Mouse (Mus musculus) neural tube, embryonic 11.5 days (tissue): ENCODE measurements around the gene Ssbp3. TPM values are rescaled to one million over a fixed set of nuclear protein-coding genes. Genes with fewer than 3 reads are reported as not detected.
A peak's percentile ranks its signal among the peaks of the same experiment; 100 is the strongest.

Experiments
- ATAC-seq: fragments of 200-750 bp; cut with Nextera tagmentation; 2 replicates; pipeline ENCODE4 v1.8.0; 2017; ENCODE audit warnings: moderate number of reproducible peaks, mild to moderate bottlenecking, moderate TSS enrichment, moderate library complexity; ENCODE audit not compliant: insufficient read depth, low FRiP score, low TSS enrichment
- DNase-seq: peaks from one replicate; pipeline ENCODE4 v3.0.0-alpha.2; 2015; ENCODE audit warnings: low spot score
- H3K27ac ChIP-seq: fragments of 300-500 bp; sonication (generic); 2 replicates; pipeline ENCODE4 v1.5.1; 2014; ENCODE audit warnings: low read depth, mild to moderate bottlenecking, low read length
- H3K27me3 ChIP-seq: fragments of 300-500 bp; sonication (generic); 2 replicates; pipeline ENCODE4 v1.6.1; 2014; ENCODE audit warnings: mild to moderate bottlenecking, low read length, mixed read lengths; ENCODE audit not compliant: control insufficient read depth, insufficient read depth
- H3K36me3 ChIP-seq: fragments of 300-500 bp; sonication (generic); 2 replicates; pipeline ENCODE4 v1.6.1; 2014; ENCODE audit warnings: mild to moderate bottlenecking, low read length, moderate library complexity, mixed read lengths; ENCODE audit not compliant: control insufficient read depth, insufficient read depth
- H3K4me1 ChIP-seq: fragments of 300-500 bp; sonication (generic); 2 replicates; pipeline ENCODE4 v1.6.1; 2014; ENCODE audit warnings: low read length, mixed read lengths; ENCODE audit not compliant: control insufficient read depth, insufficient read depth
- H3K4me2 ChIP-seq: fragments of 300-500 bp; sonication (generic); 2 replicates; pipeline ENCODE4 v1.6.1; 2014; ENCODE audit warnings: low read depth, mild to moderate bottlenecking, moderate library complexity
- H3K4me3 ChIP-seq: fragments of 300-500 bp; sonication (generic); 2 replicates; pipeline ENCODE4 v1.5.1; 2014; ENCODE audit warnings: low read depth, low read length
- H3K9ac ChIP-seq: fragments of 300-500 bp; sonication (generic); 2 replicates; pipeline ENCODE4 v1.6.1; 2014; ENCODE audit warnings: mild to moderate bottlenecking, low read length
- H3K9me3 ChIP-seq: fragments of 300-500 bp; sonication (generic); 2 replicates; pipeline ENCODE4 v1.6.1; 2016; ENCODE audit warnings: low read length; ENCODE audit not compliant: control insufficient read depth
- WGBS: fragments of 180-500 bp; shearing (Covaris S2); extraction: QIAGEN DNeasy Blood & Tissue Kit; methylation state at CpG from one replicate; pipeline ENCODE4 v1.1.7; 2014; 5-methylcytosine and 5-hydroxymethylcytosine counted together
- polyA plus RNA-seq: library from polyadenylated mRNA; unstranded; fragments of >200 nt; fragmentation: Nextera tagmentation; extraction: Ambion mirVana; gene quantifications from 2 replicates; pipeline ENCODE4 v1.2.1, GENCODE M21; 2014

The Ssbp3 gene
- polyA plus RNA-seq, 1 experiment from 2014 or later = 145 TPM

GRCm38 (mm10) chr4:107015971-107016511 lies 105.5 kb downstream of the Ssbp3 start:
- DNase-seq (peak; percentile 80), ATAC-seq (peak; percentile 86)
- Histone ChIP-seq H3K4me1 (peaks cover 53% of the 10 kb centered on the region), H3K4me2 (0 out of 2 replicates have a peak overlapping the region, but pooled peaks have one; percentile 8), H3K4me3 (no peak overlapping the region), H3K36me3 (no peaks in the 10 kb centered on the region), H3K9ac (peak overlapping the region; percentile 39; the same call in 1 of the 2 replicates), H3K27me3 (no peaks in the 10 kb centered on the region), H3K27ac (peak overlapping the region; percentile 68), H3K9me3 (no peaks in the 10 kb centered on the region)
- WGBS = 20% methylated on average over 13 of the region's 13 CpGs

- DNase-seq (no peak), ATAC-seq (no peak)
- Histone ChIP-seq H3K4me1 (peaks cover 60% of the 10 kb centered on the region), H3K9ac (no peak overlapping the region), H3K36me3 (no peaks in the 10 kb centered on the region), H3K27ac (no peak overlapping the region), H3K4me2 (no peak overlapping the region), H3K4me3 (no peak overlapping the region), H3K9me3 (no peaks in the 10 kb centered on the region), H3K27me3 (no peaks in the 10 kb centered on the region)
Observed at GRCm38 (mm10) chr4:107017257-107017656, 106.8 kb downstream of the Ssbp3 start.

- H3K9ac ChIP-seq = no peak overlapping the region
- no peaks in the 10 kb centered on the region for H3K27me3 ChIP-seq
- no peak overlapping the region for H3K4me3 ChIP-seq
- ATAC-seq (no peak), DNase-seq (no peak)
- H3K36me3 ChIP-seq = no peaks in the 10 kb centered on the region
- H3K9me3 ChIP-seq = no peaks in the 10 kb centered on the region
- 84% methylated on average over 3 of the region's 3 CpGs for WGBS
- H3K4me2 ChIP-seq = no peak overlapping the region
- H3K27ac ChIP-seq = peak overlapping the region; percentile 47; the same call in 1 of the 2 replicates
- peaks cover 57% of the 10 kb centered on the region for H3K4me1 ChIP-seq
Observed at GRCm38 (mm10) chr4:107018521-107018920, 108.0 kb downstream of the Ssbp3 start.

GRCm38 (mm10) chr4:107019027-107019426 lies 108.5 kb downstream of the Ssbp3 start:
- Histone ChIP-seq H3K27ac (peak overlapping the region; percentile 47; the same call in 1 of the 2 replicates), H3K4me2 (no peak overlapping the region), H3K36me3 (no peaks in the 10 kb centered on the region), H3K27me3 (no peaks in the 10 kb centered on the region), H3K4me1 (peaks cover 57% of the 10 kb centered on the region), H3K4me3 (no peak overlapping the region), H3K9ac (no peak overlapping the region), H3K9me3 (no peaks in the 10 kb centered on the region)
- 47% methylated on average over 7 of the region's 7 CpGs for WGBS
- peak; percentile 35 for DNase-seq
- ATAC-seq = no peak

- Histone ChIP-seq H3K36me3 (no peaks in the 10 kb centered on the region), H3K27me3 (no peaks in the 10 kb centered on the region), H3K4me2 (no peak overlapping the region), H3K9ac (no peak overlapping the region), H3K9me3 (no peaks in the 10 kb centered on the region), H3K4me1 (peaks cover 51% of the 10 kb centered on the region), H3K27ac (no peak overlapping the region), H3K4me3 (no peak overlapping the region)
- 68% methylated on average over 5 of the region's 5 CpGs for WGBS
- ATAC-seq (no peak), DNase-seq (no peak)
Observed at GRCm38 (mm10) chr4:107020287-107021000, 109.9 kb downstream of the Ssbp3 start.

- DNase-seq (no peak), ATAC-seq (no peak)
- H3K4me3 ChIP-seq = no peak overlapping the region
- H3K9ac ChIP-seq = no peak overlapping the region
- H3K27ac ChIP-seq = 0 out of 2 replicates have a peak overlapping the region, but pooled peaks have one; percentile 28
- H3K27me3 ChIP-seq = no peaks in the 10 kb centered on the region
- peaks cover 42% of the 10 kb centered on the region for H3K4me1 ChIP-seq
- H3K9me3 ChIP-seq = no peaks in the 10 kb centered on the region
- H3K36me3 ChIP-seq = no peaks in the 10 kb centered on the region
- WGBS = 79% methylated on average over 3 of the region's 3 CpGs
- no peak overlapping the region for H3K4me2 ChIP-seq
Observed at GRCm38 (mm10) chr4:107021464-107021863, 111.0 kb downstream of the Ssbp3 start.

GRCm38 (mm10) chr4:107024899-107025298 lies 114.4 kb downstream of the Ssbp3 start:
- H3K4me3 ChIP-seq = no peak overlapping the region
- H3K4me2 ChIP-seq = no peak overlapping the region
- WGBS = 81% methylated on average over 7 of the region's 7 CpGs
- H3K4me1 ChIP-seq = peaks cover 14% of the 10 kb centered on the region
- H3K9me3 ChIP-seq = no peaks in the 10 kb centered on the region
- H3K36me3 ChIP-seq = no peaks in the 10 kb centered on the region
- H3K27ac ChIP-seq = no peak overlapping the region
- DNase-seq = no peak
- H3K27me3 ChIP-seq = no peaks in the 10 kb centered on the region
- no peak overlapping the region for H3K9ac ChIP-seq
- ATAC-seq = no peak

GRCm38 (mm10) chr4:107025369-107025768 lies 114.9 kb downstream of the Ssbp3 start:
- no peak for ATAC-seq
- WGBS = 88% methylated on average over 5 of the region's 5 CpGs
- H3K36me3 ChIP-seq = no peaks in the 10 kb centered on the region

GRCm38 (mm10) chr4:107026451-107026850 lies 116.0 kb downstream of the Ssbp3 start:
- H3K9ac ChIP-seq = no peak overlapping the region
- H3K4me3 ChIP-seq = no peak overlapping the region
- ATAC-seq (no peak), DNase-seq (no peak)
- H3K4me2 ChIP-seq = no peak overlapping the region
- 67% methylated on average over 8 of the region's 8 CpGs for WGBS
- peaks cover 3% of the 10 kb centered on the region; the same call in 1 of the 2 replicates for H3K4me1 ChIP-seq
- peaks cover 4% of the 10 kb centered on the region for H3K36me3 ChIP-seq
- H3K27ac ChIP-seq = no peak overlapping the region
- H3K27me3 ChIP-seq = no peaks in the 10 kb centered on the region
- no peaks in the 10 kb centered on the region for H3K9me3 ChIP-seq

More at GRCm38 (mm10) chr4:107025369-107025768, 114.9 kb downstream of the Ssbp3 start:
- no peak overlapping the region for H3K9ac ChIP-seq
- H3K4me3 ChIP-seq = no peak overlapping the region
- no peaks in the 10 kb centered on the region for H3K9me3 ChIP-seq
- H3K27ac ChIP-seq = no peak overlapping the region
- no peaks in the 10 kb centered on the region for H3K27me3 ChIP-seq
- no peak overlapping the region for H3K4me2 ChIP-seq
- DNase-seq = no peak
- peaks cover 9% of the 10 kb centered on the region for H3K4me1 ChIP-seq
